Mouse (Mus musculus) telencephalon, adult 2 months (tissue): ENCODE data around the gene Mid2.
A peak's percentile ranks its signal among the peaks of the same experiment; 100 is the strongest.
"Not testable (repeated sequence)": the region's sequence is repeated elsewhere in the genome, so short reads cannot be mapped to it uniquely, and the experiment has no call there.

Experiments
- DNase-seq: peaks from one replicate; pipeline ENCODE4 v3.0.0-alpha.2; 2011; ENCODE audit warnings: low read depth, low spot score

The Mid2 gene

DNA sequence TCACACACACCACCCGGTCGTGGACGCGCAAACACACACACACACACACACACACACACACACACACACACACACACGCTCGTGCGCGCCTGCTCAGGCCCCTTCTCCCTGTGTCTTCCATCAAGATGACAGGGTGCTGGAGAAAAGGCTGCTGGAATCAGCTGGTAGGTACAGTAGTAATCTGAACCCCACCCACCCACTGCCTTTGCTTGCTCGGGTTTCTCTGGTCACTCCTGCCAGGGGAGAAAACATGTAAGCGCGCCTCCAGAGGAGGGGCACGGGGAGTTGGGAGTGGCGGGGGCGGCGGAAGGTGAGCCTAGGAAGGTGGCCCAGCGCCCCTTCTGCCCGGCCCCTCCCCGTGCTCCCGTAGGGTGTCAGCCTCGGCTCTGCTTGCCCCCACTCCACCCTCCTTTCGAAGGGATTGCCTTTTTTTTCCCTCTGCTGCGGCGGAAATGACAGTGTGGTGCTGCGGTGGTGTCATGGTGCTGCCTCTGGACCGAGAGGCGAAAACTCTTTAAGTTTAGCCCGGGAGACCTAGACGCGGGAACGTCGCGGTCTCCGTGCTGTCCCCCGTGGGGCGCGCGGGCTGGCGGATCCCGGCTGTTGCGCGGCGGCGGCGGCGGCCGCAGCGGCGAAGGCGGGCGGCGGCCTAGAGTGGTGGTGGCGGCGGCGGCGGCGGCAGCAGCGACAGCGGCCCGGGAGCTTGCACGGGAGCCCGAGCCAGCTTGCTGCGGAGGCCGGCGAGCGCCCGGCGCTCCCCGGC, at the start of gene Mid2:
Gene Mid2 (plus strand): TSS at position 121 of the 763 bp plus-strand sequence.
- DNase-seq, result no peak

DNA sequence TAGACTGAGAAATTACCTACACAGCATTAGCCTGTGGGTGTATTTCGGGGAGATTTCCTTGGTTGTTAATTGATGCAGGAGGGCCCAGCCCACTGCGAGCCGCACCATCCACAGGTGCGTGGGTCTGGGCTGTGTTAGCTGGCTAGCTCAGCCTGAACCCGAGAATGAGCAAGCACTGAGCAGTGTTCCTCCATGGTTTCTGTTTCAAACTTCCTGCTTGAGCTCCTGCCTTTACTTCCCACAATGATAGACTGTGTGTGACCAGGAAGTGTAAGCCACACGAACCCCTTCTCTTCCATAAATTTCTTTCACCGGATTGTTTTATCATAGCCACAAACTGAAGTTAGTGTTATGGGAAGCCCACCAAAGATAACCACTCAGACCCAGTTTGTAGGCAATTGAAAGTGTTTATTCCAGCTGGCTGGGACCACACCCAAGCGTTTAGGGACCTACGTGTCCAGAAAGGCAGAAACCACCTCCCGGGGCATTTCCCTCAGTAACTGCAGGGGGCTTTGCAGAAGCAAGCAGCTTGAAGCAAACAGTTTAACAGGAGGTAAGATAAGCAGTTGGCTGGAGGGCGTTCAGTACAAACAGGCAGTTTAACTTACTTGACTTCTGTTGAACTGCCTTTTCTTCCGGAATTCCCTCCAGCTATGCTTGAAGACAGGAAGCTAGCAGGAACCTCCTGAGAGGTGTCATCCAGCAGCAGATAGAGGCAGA, 39.4 kb upstream of the Mid2 start:
- DNase-seq, result no peak

DNA sequence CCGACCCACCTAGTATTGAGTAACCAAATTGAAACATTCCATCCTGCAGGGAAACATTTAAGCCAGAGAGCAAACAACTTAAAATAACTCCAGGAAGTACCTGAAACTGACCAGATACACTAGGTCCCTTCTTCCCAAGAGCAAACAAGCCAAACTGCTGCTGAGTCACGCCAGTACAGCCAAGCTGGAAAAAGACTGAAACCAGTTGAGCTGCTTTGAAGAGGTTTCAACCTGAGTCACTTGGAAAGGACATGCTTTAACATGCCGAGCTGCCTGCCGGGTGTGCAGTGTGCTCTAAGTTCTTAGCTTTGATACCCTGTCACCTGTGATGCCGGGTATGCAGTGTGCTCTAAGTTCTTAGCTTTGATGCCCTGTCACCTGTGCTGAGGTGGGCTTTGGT, 26.4 kb upstream of the Mid2 start:
- no peak for DNase-seq

DNA sequence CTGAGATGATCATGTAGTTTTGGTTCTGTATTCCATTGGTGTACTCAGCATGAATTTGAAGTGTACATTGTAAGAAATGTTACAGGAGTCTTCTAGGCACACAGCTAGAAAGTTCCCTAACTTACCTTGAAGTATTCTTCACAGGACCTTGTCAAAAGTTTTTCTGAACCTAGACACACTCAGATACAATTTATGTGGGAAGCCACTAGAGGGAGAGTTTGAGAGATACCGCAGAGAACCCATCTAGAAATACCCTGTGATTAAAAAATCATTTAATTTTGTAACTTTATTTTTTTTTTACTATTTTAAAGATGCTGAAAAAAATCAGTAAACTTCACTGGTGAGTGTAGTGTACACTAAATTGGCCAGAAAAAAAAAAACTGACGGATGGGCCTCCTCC, 24.8 kb upstream of the Mid2 start:
- no peak for DNase-seq

DNA sequence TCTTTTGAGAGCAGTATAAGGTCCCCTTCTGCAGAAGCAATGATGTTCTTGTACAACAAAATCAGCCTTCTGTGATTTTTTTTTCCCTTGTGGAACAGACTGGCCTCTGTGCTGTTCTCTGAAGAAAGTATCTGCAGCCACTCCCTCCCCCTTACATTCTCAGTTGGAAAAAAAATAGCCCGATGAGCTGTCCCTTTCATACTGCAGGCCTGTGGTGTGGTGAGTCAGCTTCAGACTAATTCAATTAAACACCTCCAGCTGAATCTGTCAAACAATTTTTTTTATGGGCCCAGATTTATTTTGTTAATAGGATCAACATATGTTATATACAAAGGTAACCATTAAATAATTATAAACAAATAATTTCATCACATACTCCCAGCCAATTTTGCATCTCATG, 3.7 kb upstream of the Mid2 start:
- DNase-seq, result no peak

DNA sequence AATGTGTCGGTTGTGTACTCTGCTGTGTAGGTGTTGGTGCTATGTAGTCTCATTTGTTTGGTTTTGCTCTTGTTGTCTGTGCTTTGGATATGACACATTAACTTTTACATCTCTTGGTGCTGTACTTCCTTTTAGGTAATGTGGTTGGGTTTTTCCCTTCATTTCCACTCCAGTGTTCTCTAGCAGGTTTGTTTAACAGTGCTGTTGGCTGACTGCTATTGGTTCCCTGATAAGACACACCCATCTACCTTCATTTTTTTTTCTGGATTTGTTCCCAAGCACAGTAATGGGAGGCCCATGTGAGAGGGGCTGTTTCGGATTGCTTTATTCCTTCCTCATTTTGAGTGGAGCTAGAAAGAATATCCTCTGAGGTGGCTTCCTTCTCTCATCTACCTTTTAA, 883 bp upstream of the Mid2 start:
- DNase-seq, result no peak

DNA sequence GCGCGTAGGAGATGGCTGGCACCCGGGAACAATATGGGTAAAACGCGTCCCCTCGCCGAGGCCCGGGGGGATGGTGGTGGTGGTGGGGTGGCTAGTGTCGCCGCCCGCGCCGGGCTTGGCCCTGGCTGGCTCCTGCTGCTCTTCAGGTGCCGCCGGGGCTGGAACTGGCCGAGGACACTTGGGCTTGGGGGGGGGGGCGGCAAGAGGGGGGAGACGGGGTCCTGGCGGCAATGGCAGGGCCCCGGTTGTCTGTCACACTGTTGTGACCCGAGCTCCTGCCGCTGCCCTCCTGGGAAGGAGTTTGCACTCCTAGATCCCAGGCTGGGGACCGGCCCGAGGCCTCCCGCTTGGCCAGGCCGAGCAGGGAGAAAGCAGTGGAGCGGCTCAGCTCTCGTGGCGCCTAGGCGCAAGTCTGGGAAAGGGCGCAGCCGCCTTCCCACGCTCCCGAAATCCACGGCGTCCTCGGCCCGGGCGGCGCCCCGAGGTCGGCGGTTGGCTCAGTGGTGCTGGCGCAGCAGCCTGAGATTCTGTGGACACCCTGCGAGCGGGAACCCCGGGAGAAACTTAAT, 927 bp downstream of the Mid2 start:
- no peak for DNase-seq

DNA sequence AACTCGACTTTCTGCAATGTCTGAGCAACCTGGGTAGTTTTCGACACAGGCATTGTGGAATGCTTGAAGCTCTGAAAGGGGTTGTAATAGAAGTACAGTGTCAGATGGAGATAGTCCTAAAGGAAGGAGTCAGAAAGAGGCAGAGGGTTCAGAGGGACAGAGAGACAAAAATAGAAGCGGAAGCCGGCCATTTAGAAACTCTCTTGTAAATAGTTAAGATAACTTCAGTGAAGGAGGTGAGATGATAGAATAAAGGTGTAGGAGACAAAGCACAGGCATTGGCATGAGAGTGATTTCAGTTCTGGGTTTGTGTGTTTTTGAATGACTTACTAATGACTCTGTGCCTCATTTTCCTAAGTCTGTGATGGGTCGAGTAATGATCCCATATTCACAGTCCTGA, 11.0 kb downstream of the Mid2 start:
- DNase-seq, result no peak

DNA sequence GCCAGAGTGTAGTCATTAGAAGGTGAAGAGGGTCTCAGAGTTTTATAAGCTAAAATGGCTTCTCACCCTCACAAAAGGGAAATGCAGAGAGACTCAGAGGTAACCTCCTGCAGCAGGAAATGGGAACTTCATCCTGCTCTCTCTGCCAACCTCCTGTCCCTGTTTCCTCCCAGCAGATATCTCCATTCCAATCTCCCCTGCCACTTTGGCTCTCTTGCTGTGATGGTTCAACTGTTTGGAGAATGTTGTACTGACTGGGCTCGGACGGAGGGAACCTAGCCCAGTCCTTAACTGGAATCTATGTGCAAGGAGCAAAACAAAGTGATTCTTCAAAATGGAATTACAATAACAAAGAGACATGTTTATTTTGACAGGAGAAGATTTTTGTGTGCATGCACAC, 23.9 kb downstream of the Mid2 start:
- DNase-seq, result no peak

DNA sequence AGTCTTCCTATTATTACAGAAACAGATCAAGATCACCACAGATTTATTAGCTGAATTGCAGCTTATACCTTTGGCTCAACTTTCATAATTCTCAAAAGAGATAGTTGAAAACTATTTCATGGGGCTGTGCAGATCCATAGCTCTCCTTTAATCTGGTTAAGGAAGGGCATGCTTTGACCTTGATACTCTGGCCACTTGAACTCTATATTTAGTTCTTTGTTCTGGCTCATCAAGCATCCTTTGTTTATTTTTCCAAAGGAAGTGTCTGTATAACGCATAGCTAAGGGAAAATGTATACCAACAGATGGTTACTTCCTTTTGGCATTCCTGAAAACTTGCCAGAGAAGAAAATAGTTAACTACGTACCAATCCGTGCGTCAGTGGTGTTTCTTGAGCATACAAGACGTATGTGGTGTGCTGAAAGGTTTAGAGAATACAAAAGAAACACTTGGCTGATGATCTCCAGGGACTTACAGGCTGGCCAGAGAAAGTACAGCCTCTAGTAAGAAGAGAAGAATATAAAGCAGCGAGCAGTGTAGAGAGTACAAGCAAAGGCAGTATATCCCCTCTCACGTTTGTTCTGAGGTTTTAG, 33.6 kb downstream of the Mid2 start:
- not testable (repeated sequence) for DNase-seq

DNA sequence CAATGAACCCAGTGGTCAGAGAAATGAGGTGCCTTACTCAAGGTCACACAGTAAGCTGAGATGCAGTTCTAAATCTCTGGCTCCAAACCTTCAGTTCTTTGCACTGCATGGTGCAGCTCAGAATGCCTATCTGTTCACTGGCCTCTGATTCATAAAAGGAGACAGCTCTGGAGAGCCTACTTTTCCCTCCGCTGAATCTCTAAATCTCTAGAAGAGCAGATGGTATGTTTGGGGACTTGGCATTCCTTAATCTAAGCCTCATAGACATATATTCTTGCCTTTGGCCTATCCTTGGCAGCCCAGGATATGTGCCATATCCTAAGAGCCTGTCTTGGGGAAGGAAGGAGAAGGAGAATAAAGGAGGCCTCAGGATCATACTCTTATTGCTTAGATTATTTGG, 38.8 kb downstream of the Mid2 start:
- DNase-seq, result peak; percentile 35

DNA sequence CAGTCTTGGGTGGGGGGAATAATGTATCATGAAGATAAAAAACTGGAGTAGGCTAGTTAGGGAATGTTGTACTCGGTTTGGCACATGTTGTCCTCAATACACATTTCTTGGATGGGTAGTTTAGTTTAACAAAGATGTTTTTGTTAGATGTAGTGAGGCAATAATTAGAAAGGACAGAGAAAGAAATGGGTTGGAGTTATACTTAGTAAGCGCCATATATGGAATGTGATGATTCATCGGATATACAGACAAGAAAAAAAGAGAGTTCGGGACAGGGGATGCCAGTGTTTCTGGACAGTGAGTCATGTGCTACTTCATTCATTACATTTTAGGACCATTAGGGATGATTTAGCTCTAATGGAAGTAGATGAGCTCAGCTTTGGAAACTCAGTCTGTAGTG, 41.7 kb downstream of the Mid2 start:
- DNase-seq, result peak; percentile 11

DNA sequence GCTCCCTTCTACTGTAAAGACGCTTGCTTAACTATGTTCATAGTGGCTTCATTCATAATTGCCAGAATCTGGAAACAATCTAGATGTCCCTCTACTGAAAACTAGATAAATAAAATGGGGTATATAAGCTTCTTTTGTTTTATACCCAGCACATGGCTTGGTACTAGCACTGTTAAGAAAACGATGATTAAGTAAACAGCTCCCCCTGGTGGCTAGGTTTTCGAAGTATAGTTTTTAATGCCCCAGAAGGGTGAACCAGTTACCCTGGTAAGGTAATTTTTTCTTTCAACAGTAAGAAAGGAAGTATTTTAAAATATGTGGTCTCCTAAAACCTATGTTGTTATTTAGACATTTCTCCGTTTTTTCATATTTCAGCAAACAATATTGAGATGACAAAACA, 58.0 kb downstream of the Mid2 start:
- DNase-seq, result no peak

DNA sequence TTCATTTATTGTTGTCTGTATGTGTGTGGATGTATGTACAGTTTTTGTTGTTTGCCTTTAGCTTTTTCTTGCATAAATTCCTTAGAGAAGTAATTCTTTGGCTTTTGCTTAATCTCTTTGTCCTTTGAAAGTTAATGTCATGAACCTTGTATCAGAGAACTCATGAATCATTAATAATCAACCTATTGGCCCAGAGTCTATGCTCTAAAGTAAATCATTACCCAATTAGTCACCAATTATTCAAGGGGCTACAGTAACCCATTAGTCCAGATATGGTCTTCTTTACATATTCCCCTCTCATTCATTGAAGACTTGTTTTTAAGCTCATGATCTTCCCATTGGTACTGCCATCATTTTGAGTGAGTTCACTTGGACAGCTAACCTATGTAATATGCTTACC, 74.6 kb downstream of the Mid2 start:
- no peak for DNase-seq

DNA sequence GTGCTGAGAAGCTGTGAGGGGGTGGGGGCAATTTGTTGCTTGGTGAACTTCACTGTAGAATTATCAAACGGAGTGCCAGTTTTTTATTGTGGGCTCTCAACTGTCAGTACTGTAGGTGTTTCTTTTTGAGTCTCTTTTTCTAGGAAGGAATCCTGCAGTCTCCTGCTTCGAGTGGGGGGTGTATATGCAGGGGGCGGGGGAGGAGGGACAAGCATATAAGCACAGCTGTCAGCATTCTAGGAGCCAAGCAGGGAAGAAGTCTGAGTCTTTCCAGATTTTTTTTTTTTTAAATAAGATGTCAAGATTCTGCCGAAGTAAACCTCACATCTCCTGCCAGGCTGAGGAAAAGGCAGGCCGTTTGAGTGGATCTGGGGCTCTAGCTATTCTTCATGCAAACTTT, 78.8 kb downstream of the Mid2 start:
- DNase-seq, result peak; percentile 23

DNA sequence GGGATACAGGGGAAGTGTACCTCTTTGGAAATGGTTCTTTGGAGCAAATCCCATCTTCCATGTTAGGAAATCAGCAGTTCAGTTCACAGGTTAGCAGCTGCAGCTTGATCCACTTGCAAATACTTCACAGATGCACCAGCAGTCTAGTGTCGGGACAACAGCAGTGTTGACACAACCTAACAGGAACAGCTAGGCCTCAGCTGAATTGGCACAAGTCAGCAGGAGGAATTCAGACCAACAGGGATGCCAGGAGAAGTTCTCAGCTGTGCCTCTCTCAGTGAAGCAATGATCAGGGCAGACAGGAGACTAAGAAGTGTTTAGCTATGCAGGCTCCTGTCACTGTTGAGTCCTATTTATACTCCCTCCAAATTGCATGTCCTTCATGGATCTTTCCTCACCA, 105.4 kb downstream of the Mid2 start:
- no peak for DNase-seq

DNA sequence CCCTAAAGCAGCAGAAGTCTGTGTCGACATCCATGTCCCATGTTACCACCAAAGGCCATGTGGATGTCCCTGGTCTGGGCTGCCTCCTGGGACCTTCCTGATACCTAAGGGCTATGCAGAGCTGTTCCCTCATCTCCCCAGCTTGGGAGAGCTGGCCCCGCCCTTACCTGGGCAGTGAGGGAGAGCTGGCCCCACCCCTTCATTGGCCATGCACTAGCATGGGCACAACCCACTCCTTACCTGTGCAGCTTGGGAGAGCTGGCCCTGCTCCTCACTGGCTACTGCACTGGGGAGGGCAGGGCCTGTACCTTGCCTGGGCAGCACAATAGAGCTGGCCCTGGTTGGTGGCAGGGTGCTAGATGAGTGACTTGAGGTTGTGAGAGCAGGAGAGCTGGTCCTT, 140.9 kb downstream of the Mid2 start:
- DNase-seq, result no peak

DNA sequence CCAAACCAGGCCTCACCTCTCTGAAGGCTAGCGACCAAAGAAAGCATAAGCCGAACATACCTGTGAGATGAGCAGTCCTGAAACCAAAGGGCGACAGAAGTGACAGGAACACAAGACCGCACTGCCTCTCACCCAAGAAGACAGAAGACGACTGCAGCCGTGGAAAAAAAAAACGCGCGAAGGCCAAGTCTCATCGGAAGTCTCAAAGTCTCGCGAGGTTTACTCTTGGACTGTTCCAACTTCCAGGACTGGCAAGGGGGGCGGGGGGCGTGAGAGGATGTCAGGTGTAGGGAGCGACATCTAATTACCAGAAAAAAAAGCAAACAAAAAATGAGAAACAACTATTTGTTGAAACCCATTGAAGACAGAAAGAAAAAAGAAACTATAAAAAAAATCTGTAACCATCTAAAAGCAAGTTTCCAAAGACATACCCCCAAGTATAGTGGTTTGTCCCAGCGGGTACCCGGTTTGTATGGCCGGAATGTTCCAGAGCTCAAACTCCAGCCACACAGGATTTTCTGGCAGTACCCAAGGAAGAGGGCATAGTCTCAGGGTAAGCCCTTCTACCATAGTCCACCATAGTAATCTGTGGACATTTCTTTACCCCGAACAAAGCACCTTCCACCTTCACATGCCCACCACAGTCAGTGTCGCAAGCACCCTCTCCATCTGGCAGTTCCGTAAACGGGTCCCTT, 149.1 kb downstream of the Mid2 start, which contains the start of gene Tex13b:
Gene Tex13b (minus strand): TSS at position 122 of the 695 bp plus-strand sequence.
- no peak for DNase-seq
